Mouse (Mus musculus): ENCODE results near the gene Armh3.

GRCm38 (mm10) chr19:45827125-45827524 is 171.2 kb downstream of the Armh3 start:
- TF ChIP-seq CTCF (IDR thresholded peaks at IDR 0.05; ENCODE audit: borderline replicate concordance, extremely low read depth, insufficient read depth, insufficient read length) (no peak), POLR2A (IDR thresholded peaks at IDR 0.05; ENCODE audit: borderline replicate concordance, extremely low read depth, insufficient read depth, insufficient read length, poor library complexity, severe bottlenecking) (no peak)

Measured in brain, embryonic 14.5 days (tissue).